Comparison of ENCODE assay signal across 19 mouse cellular contexts in the genomic region with DNA sequence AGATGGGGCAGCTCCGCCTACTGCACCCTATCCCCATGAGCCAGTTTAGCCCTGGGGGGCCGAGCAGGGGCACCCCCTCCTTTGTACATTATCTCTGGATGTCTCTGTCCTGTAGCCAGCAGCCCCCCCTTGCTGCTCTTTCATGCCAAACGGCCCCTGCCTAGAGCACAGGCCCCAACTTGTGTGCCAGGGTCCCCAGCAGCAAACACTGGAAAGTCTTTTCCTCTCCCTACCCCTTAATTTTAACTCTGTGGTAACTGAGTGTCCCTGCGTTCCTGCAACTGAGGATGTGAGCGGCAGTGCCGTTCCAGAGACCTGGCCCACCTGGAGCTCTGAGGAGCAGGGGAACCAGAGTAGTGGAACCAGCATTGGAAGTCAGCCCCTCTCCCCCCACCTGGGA. TPM values are rescaled to one million over a fixed set of nuclear protein-coding genes. Genes with fewer than 3 reads are reported as not detected.
DNase-seq lines count a peak whose midpoint lies in the region; ATAC-seq and TF ChIP-seq lines count a peak whose summit lies in the region.
"Had no signal": no experiment of that assay in that cellular context is flagged by ENCODE, and none has a peak within 500 bp of the region (broad histone marks: within the 10 kb centered on the region; RNA-seq: fewer than 3 reads in every experiment).

No protein-coding gene starts in this region.

- WGBS in kidney, postnatal 0 days, result 86% methylated on average over 6 of the region's 6 CpGs
- 56% methylated on average over 6 of the region's 6 CpGs for WGBS in embryonic facial prominence, embryonic 15.5 days
- WGBS in limb, embryonic 10.5 days, result 87% methylated on average over 6 of the region's 6 CpGs

- H3K9me3 ChIP-seq in kidney, postnatal 0 days (replicated peaks; ENCODE audit: low read length), result no peaks in the 10 kb centered on the region
- H3K9me3 ChIP-seq in embryonic facial prominence, embryonic 15.5 days (replicated peaks), result no peaks in the 10 kb centered on the region
- H3K9me3 ChIP-seq in limb, embryonic 10.5 days (replicated peaks), result no peaks in the 10 kb centered on the region
- H3K9me3 ChIP-seq: embryonic facial prominence, embryonic 12.5 days had no signal

- H3K27ac ChIP-seq in kidney, postnatal 0 days, result 0 out of 2 replicates have a peak overlapping the region, but pooled peaks have one; percentile 5
- peak overlapping the region; percentile 60; the same call in 1 of the 2 replicates for H3K27ac ChIP-seq in embryonic facial prominence, embryonic 15.5 days (replicated peaks)
- 0 out of 2 replicates have a peak overlapping the region, but pooled peaks have one; percentile 7 for H3K27ac ChIP-seq in limb, embryonic 10.5 days
- H3K27ac ChIP-seq: embryonic facial prominence, embryonic 12.5 days had no signal

- H3K36me3 ChIP-seq in kidney, postnatal 0 days (ENCODE audit: insufficient read depth, low read length), result peaks cover 47% of the 10 kb centered on the region
- H3K36me3 ChIP-seq in embryonic facial prominence, embryonic 15.5 days, result peaks cover 62% of the 10 kb centered on the region
- peaks cover 83% of the 10 kb centered on the region for H3K36me3 ChIP-seq in limb, embryonic 10.5 days

- no peak overlapping the region for H3K9ac ChIP-seq in kidney, postnatal 0 days (ENCODE audit: low read depth, low read length)
- H3K9ac ChIP-seq in embryonic facial prominence, embryonic 15.5 days, result no peak overlapping the region
- H3K9ac ChIP-seq: embryonic facial prominence, embryonic 12.5 days had no signal

- peak; percentile 14 to 26 for DNase-seq in cerebellum, postnatal 25 days
- DNase-seq in cerebellum, adult 9-11 months, result no peak
- DNase-seq in kidney, postnatal 0 days (ENCODE audit: low spot score), result no peak
- no peak for DNase-seq in kidney, postnatal 36 days
- no peak for DNase-seq in limb, embryonic 10.5 days (ENCODE audit: low spot score)
- DNase-seq in gastrocnemius, postnatal 14 days, result no peak
- DNase-seq: B cell, adult 2 months; heart, postnatal 14 days; lung, postnatal 36 days had no signal

- intact Hi-C loops in gastrocnemius, postnatal 14 days (cut with DNase I; ENCODE audit: low total_unique reads), result loop anchor here (10.0 kb wide), 1 partner anchor 118 kb away; no protein-coding TSS in a partner anchor

- TF ChIP-seq CTCF in kidney, postnatal 0 days (IDR thresholded peaks at IDR 0.05; ENCODE audit: low read depth), result no peak

- no peak for ATAC-seq in kidney, postnatal 0 days (replicated peaks; ENCODE audit: low FRiP score, low read depth)
- ATAC-seq in embryonic facial prominence, embryonic 15.5 days (ENCODE audit: insufficient number of reproducible peaks, low FRiP score, low TSS enrichment, low read depth), result no peak

- H3K4me1 ChIP-seq in kidney, postnatal 0 days (replicated peaks; ENCODE audit: insufficient read depth, low read length), result peaks cover 9% of the 10 kb centered on the region
- peaks cover 44% of the 10 kb centered on the region for H3K4me1 ChIP-seq in embryonic facial prominence, embryonic 15.5 days
- peaks cover 17% of the 10 kb centered on the region for H3K4me1 ChIP-seq in limb, embryonic 10.5 days

- no peaks in the 10 kb centered on the region for H3K27me3 ChIP-seq in kidney, postnatal 0 days (ENCODE audit: insufficient read depth, low read length)
- H3K27me3 ChIP-seq in embryonic facial prominence, embryonic 15.5 days, result no peaks in the 10 kb centered on the region
- no peaks in the 10 kb centered on the region for H3K27me3 ChIP-seq in limb, embryonic 10.5 days (ENCODE audit: low read depth, poor library complexity, severe bottlenecking)
- H3K27me3 ChIP-seq: embryonic facial prominence, embryonic 12.5 days had no signal

- H3K4me3 ChIP-seq in kidney, postnatal 0 days (replicated peaks; ENCODE audit: low read depth, low read length), result no peak overlapping the region
- no peak overlapping the region for H3K4me3 ChIP-seq in embryonic facial prominence, embryonic 15.5 days (replicated peaks)
- H3K4me3 ChIP-seq in limb, embryonic 10.5 days, result no peak overlapping the region
- H3K4me3 ChIP-seq: embryonic facial prominence, embryonic 12.5 days had no signal

- H3K4me2 ChIP-seq in kidney, postnatal 0 days (ENCODE audit: low read length), result no peak overlapping the region
- H3K4me2 ChIP-seq in embryonic facial prominence, embryonic 15.5 days (replicated peaks), result no peak overlapping the region
- H3K4me2 ChIP-seq: embryonic facial prominence, embryonic 12.5 days had no signal

RNA-seq across cellular contexts. Expression of gene Abhd15, which starts 8.0 kb away (rescaled TPM):
- polyA plus RNA-seq in kidney, postnatal 0 days (2015; fragmentation: Nextera tagmentation; extraction: Ambion mirVana), result 1.9 and 2.2 TPM in 2 replicates
- 3.5 and 3.9 TPM in 2 replicates for polyA plus RNA-seq in embryonic facial prominence, embryonic 15.5 days (2015; fragmentation: Nextera tagmentation; extraction: Ambion mirVana)
- 1.4 and 2.0 TPM in 2 replicates for polyA plus RNA-seq in limb, embryonic 10.5 days (2016; fragmentation: Nextera tagmentation; extraction: Ambion mirVana)
- under 1 TPM; 0.45 to 0.53 TPM for total RNA-seq in gastrocnemius, postnatal 14 days (2021)

RNA-seq across cellular contexts. Expression of gene Trp53i13, which starts 8.8 kb away (rescaled TPM):
- polyA plus RNA-seq in kidney, postnatal 0 days (2015; fragmentation: Nextera tagmentation; extraction: Ambion mirVana), result 34.8 and 36.0 TPM in 2 replicates
- polyA plus RNA-seq in embryonic facial prominence, embryonic 15.5 days (2015; fragmentation: Nextera tagmentation; extraction: Ambion mirVana), result 61.8 and 63.9 TPM in 2 replicates
- 33.4 and 38.7 TPM in 2 replicates for polyA plus RNA-seq in limb, embryonic 10.5 days (2016; fragmentation: Nextera tagmentation; extraction: Ambion mirVana)
- total RNA-seq in gastrocnemius, postnatal 14 days (2021), result 1 to 10 TPM; 6.0 to 6.3 TPM

RNA-seq across cellular contexts. Expression of gene Gm10392, which starts 12.1 kb away (rescaled TPM):
- polyA plus RNA-seq in kidney, postnatal 0 days (2015; fragmentation: Nextera tagmentation; extraction: Ambion mirVana), result not detected in 2 replicates
- polyA plus RNA-seq in embryonic facial prominence, embryonic 15.5 days (2015; fragmentation: Nextera tagmentation; extraction: Ambion mirVana), result 0.29 and 0.39 TPM in 2 replicates
- polyA plus RNA-seq in limb, embryonic 10.5 days (2016; fragmentation: Nextera tagmentation; extraction: Ambion mirVana), result 0.14 TPM in 1 of 2 replicates, not detected in the other
- not detected for total RNA-seq in gastrocnemius, postnatal 14 days (2021)
- total RNA-seq: adrenal gland, adult 8-10 months; gastrocnemius, postnatal 25 days; heart, postnatal 14 days; left cerebral cortex, adult 18-20 months; midbrain, postnatal 0 days had no signal
- polyA plus RNA-seq: brain, embryonic 14.5 days; embryonic facial prominence, embryonic 12.5 days; kidney, embryonic 14.5 days; limb, embryonic 11.5 days; midbrain, postnatal 0 days; neural tube, embryonic 11.5 days had no signal

RNA-seq across cellular contexts. Expression of gene Git1, which starts 13.6 kb away (rescaled TPM):
- polyA plus RNA-seq in kidney, postnatal 0 days (2015; fragmentation: Nextera tagmentation; extraction: Ambion mirVana), result 10.9 and 11.3 TPM in 2 replicates
- 11.7 and 12.5 TPM in 2 replicates for polyA plus RNA-seq in embryonic facial prominence, embryonic 15.5 days (2015; fragmentation: Nextera tagmentation; extraction: Ambion mirVana)
- polyA plus RNA-seq in limb, embryonic 10.5 days (2016; fragmentation: Nextera tagmentation; extraction: Ambion mirVana), result 13.6 and 14.8 TPM in 2 replicates
- 10 to 100 TPM; 23.0 to 25.9 TPM for total RNA-seq in gastrocnemius, postnatal 14 days (2021)

RNA-seq across cellular contexts. Expression of gene Ankrd13b, which starts 17.5 kb away (rescaled TPM):
- 5.8 and 6.4 TPM in 2 replicates for polyA plus RNA-seq in kidney, postnatal 0 days (2015; fragmentation: Nextera tagmentation; extraction: Ambion mirVana)
- polyA plus RNA-seq in embryonic facial prominence, embryonic 15.5 days (2015; fragmentation: Nextera tagmentation; extraction: Ambion mirVana), result 8.9 and 10.4 TPM in 2 replicates
- 12.5 and 13.4 TPM in 2 replicates for polyA plus RNA-seq in limb, embryonic 10.5 days (2016; fragmentation: Nextera tagmentation; extraction: Ambion mirVana)
- total RNA-seq in gastrocnemius, postnatal 14 days (2021), result 1 to 10 TPM; 5.7 to 6.3 TPM

Comparison
In these comparisons a context has a peak if more than half of its experiments do, and no peak if none do; other contexts are left out.
1. DNase-seq: peak in cerebellum, postnatal 25 days (2 of 2); none in cerebellum, adult 9-11 months (single experiment), kidney, postnatal 0 days (single experiment), kidney, postnatal 36 days (0 of 2), limb, embryonic 10.5 days (single experiment) and gastrocnemius, postnatal 14 days (single experiment).
2. H3K27ac ChIP-seq: peak in every context shown above with its lines; median percentile 60 in embryonic facial prominence, embryonic 15.5 days; 7 in limb, embryonic 10.5 days; 5 in kidney, postnatal 0 days.